Mouse (Mus musculus): ENCODE data around the gene Stard13.

DNA sequence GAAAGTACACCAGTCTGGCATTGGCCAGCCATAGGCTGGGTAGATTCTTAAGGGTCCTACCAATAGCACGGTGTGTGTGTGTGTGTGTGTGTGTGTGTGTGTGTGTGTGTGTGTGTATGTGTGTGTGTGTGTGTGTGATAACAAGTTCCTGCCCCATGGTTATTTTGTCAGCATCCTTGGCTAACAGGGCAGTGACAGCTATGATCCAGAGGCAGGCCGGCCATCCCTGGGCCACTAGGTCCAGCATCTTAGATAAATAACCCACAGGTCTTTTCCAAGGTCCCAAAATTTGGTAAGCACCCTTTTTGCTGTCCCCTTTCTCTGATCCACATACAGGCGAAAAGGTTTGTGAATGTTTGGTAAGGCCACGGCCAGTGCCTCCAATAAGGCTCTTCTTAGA is 231.6 kb downstream of the Stard13 start:
- TF ChIP-seq CTCF (IDR thresholded peaks at IDR 0.05; ENCODE audit: insufficient read depth, low read length) (no peak), POLR2A (IDR thresholded peaks at IDR 0.05; ENCODE audit: borderline replicate concordance, extremely low read depth, low read depth, low read length) (no peak)
